Mouse (Mus musculus) CD4-positive helper T cell, adult 2 months (primary cell): ENCODE measurements around the gene Wnt3a.

Experiments
- DNase-seq: peaks from one replicate; pipeline ENCODE4 v3.0.0-alpha.2; 2012; ENCODE audit warnings: low read depth, missing footprints, low spot score

Wnt3a gene

DNA sequence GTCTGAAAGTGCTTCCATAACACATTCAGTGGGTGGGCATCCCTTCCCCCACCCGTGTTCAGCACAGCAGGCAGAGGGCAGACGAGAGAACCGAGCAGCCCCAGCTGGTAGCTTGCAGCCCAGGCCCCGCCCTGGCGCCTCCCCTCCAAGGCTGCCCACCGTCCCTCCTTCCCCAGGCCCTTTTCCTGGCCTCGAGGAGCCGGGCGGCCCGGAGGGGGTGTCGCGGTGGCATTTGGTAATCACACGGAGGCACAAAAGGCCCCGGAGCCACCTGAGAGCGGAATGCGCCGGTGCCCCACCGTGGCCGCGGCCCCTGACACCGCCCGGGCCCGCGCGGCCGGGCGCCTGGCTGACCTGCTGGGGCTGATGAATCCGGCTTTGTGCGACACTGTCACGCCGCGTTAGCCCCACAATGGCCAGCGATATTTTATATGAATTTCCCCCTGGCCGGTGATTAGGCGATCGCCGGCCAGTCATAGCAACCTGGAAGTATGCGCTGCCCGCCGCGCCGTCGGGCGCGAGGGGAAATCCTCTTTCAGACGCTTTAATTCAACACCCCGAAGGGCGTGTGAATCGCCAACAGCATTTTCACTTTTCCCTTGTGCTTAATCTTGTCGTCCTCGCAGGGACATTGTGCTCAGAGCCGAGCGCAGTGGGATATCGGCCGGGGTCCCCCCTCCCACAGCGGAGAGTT, 26.5 kb downstream of the Wnt3a start:
- no peak for DNase-seq

DNA sequence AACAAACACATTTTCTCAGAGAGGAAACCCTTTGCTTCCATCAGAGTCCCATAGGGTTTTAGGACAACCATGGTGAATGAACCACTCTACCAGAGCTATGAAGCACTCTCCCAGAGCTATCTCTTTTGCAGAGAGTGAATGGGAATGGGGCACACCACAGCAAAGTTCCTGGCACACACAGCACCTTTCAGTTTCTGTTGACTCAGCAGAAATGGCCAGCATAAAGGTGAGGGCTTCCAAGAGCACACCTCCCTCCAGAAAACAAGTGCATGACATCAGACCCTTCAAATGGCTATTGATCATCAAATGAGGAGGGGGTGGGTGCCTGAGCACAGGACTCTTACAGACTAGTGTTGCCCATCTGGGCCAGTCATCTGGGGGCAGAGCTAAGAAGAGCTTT, 28.2 kb downstream of the Wnt3a start:
- no peak for DNase-seq

DNA sequence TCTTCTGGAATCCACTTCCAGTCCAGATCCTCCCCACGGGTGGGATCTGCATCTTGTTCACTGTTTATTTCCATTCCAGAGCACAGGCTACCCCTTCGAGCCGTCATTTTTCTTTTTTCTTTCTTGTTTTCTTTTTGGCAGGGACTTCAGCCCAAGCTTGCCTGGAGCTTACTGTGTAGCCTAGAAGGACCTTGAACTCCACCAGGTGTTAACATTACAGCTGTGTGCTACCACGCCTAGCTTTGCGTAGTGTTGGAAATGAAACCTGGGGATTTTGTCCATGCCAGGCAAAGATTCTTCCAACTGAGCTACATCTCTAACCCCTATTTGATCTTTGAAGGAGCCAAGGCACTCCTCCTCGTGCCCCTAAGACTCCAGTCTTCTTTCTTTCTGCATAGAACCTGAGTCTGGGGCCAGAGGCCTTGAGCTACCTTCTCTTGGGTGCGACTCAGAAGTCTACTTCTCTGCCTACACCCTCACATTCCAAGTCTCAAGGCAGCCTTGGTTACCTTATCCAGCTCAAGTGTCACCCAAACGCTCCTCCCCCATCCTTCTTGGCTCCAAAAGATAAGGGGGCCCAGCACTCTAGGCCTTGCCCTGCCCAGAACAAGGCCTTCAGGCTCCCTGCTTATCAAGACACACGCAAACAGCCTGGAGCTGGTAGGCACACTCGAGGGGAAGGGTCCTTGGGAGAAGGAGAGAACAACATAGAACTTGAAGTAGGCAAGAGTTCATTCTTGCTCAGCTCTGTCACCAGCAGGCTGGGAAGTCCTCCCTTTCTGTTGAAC, 29.7 kb downstream of the Wnt3a start:
- DNase-seq = no peak

DNA sequence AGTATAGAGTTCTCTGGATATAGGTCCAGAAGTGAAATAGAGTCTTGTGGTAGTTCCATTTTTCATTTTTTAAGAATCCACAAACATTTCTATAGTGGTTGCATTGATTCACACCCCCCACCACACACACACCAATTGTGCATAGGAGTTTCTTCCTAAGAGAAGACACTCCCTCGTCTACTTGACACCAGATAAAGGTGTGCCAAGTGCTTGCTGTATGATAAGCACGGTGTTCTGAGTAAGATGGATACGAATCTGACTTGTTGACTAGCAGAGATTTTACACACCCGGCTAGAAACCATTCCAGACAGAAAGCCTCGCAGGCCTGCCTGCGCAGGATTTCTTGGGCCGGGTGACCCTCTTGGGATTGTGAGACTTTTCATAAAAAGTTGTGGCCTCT, 30.9 kb downstream of the Wnt3a start:
- no peak for DNase-seq

DNA sequence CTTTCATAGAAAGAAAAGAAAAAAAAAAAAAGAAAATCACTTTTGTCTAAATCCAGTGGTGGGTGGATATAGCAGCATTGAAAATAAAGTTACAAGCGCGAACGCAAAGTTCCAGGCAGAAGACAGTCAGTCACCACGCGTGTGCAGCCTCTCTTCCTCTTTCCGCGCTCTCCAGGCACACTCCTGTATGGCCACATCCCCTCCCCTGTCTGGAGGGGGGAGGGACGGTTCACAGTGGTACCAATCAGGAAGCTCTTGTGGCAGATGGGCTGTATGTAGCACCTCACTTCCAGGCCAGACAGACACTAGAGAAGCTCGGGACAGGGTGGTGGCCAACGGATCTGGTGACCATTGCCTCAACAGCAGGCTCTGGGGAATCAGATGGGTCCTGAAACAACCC, 42.5 kb downstream of the Wnt3a start:
- DNase-seq = no peak

DNA sequence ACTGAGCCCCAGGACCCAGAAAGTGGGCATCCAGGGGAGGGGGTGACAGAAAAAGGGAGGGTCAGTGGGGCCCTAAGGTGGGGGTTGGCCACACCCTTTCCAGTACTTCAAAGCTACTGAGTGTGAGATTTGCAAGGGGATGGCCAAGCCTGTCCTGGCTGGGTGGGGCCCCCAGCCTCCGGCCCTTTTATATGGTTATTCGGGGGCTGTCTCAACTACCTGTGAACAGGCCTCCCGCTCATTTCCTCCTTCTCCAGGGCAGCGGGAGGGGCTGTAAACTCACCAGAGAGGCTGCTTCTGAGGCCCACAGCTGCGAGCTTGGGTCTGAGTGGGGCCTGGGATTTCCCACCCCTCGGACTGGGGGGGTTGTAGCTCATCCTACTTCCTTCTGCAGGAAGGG, 46.7 kb downstream of the Wnt3a start:
- DNase-seq = no peak

DNA sequence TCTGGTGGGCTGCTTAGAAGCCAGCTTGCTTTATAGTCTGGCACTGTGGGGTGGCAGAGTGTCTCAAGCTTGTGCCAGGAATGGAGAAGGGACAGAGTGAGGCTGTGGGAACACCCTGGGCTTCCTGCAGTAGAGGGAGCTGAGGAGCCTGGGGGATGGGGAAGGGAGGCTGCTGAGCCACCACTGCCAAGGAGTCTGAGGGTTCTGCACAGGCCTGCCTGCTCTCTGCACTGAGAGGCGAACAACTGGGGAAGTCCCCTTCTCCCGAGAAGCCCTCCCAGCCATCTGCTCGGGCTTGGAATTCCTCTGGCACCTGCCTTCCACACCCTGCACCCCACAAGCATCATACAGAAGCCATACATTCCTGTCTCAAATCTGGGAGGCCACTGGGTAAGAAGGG, 48.7 kb downstream of the Wnt3a start:
- no peak for DNase-seq

DNA sequence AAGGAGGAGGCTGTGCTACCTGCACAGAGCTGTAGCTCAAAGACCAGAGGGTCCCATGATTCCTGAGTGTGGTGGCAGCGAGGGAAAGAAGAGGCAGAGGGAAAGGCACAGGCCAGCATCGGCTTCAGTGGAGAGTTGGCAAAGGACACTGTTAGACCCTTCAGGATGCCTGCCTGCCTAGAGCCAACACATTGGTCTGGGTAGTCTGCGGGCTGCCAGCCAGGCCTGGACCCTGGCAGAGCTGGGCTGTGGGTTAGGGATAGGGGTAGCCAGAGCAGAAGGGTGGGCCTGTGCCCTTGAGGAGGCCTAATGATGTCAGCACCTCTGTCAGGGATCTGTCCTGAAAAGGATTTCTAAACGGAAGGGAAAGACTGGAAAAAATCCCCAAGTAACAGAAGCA, 50.8 kb downstream of the Wnt3a start:
- DNase-seq = no peak

DNA sequence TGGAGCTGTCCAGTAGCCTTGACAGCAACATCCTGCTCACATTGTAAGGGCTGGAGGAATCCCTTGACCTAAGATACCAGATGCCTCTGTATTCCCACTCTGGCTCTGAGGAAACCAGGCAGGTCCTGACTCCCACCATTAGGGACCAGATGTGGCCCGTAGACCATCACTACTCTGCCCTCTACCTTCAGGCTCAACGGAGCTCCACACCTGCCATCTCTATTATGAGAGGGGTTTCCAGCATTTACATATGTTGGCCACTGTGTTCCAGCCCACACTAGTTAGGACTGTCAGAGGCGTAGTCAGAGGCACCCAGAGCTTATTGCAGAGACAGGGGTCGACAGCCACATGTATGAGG, 51.1 kb downstream of the Wnt3a start:
- no peak for DNase-seq

DNA sequence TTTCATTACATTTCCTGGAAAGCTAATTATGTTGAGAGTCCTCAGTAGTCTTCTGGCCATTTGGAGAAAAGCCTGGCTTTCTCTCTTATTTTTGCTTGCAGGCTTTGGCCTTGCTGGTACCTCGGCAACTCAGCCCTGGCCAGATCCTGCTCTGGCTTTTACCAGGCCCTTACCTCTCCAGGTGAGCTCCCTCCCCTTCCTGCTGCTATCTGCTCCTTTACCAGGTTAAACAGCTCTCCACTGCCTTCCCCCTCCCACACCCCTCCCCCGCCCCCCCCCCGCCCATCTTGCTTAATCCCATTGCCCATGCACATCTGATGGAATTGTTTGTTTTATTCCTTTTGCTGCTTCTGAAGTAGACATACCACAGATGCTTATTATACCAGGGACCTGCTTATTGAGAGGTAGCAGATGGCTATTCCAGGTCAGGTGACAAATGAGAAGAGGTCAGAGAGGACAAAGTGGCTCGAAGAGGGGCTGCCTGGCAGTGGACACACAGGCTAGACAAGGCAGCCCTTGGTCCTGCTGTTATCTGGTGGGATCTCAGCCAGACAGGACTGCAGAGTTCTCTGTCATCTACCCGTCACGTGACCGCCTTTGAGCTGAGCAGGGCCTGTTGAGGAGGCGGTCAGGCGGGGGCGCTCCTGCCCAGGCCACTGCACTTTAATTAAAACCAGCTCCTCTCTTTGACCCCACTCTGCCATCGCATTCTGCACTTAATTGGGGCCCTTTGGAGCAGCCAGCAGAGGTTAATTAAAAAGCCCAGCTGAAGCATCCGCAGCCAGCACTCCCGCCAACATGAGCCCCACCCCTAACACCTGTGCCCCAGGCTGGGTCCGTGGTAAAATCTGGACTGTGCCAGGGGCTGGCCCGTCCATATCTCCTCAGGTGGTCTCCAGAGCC, 51.8 kb downstream of the Wnt3a start:
- DNase-seq = peak; percentile 33

DNA sequence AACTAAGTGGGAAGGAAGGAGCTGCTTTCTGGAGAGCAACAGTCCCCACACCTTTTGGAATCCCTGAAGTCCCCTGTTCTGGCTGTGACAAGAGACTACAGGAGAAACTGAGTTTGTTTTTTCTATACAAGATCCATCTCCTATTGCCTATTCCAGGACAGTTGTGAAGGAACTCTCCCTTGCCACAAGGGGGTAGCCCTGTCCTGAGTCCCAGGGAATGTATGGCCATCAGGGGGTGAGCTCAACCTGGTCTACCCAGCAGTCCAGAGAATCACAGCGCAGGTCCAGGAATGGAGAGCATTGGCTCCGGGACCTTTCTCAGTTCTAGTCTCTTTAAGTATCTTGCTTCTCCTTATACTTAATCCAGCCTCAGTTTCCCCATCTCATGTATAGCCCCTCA, 57.8 kb downstream of the Wnt3a start:
- DNase-seq = no peak

DNA sequence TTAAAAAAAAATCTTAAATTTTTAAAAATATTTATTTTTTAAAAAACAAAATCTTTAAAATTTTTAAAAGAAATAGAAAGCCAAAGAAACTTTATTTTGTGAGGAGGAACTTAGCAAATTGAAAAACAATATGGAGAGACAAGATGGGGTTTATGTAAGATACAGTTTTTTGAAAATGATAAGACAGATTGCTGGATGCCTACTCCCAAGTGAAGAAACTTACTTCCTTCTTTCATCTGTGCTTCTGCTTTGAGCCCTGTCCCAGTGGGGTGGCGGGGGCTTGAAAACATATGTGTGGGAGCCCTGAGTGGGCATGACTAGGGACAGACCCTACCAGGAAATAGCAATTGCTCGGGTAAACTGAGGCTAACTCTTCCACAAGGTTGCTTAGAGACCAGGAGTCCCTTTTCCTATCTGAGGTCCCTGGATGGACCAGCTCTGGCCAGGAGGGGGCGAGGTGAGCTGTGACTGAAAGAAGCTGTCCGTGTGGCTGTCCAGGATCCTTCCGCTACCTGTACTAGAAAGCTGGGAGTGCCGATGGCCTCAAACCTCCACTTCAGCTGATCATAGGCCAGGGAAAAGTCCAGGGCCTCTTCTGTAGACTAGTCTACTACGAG, 60.3 kb downstream of the Wnt3a start:
- DNase-seq = peak; percentile 62

DNA sequence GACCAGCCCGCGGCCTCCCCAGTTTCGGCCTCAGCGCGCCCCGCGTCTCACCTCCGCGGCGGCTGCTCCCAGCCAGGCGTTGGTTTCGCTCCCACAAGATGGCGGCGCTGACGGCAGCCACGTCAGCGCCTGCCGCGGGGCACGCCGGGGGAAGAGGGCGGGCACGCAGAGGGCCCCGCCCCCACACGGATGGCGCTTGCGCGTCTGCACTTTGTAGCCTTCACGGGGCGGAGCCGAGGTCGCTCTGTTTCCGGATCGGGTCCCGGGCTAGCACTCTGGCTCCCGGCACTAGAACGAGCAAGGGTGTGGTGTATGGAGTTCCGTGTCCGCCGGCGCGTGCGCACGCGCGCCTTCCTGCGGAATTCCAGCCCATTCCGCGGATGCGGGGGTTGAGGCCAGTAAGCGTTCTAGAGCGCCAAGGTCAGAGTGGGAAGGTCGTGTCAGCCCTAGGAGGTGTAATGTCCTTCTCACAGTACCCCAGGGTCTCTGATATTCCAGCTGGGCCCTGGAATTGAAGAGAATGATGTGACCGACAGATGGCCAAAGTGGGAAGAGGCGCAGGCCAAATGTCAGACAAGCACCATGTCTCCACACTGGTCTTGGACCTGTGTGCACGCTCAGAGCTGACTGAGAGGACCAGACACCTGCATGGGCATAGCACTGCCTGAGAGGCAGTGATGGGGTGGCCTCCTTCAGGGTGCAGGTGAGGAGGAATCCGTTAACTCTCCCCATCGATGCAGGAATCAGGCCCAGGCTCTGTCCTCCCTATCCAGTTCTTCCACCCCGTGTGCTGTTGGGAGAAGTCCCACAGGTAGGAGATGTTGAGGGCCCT, 62.2 kb downstream of the Wnt3a start, which contains the start of gene Arf1:
Gene Arf1, minus strand, starts transcription at position 149 of the 832 bp plus-strand sequence.
- peak; percentile 97 for DNase-seq

DNA sequence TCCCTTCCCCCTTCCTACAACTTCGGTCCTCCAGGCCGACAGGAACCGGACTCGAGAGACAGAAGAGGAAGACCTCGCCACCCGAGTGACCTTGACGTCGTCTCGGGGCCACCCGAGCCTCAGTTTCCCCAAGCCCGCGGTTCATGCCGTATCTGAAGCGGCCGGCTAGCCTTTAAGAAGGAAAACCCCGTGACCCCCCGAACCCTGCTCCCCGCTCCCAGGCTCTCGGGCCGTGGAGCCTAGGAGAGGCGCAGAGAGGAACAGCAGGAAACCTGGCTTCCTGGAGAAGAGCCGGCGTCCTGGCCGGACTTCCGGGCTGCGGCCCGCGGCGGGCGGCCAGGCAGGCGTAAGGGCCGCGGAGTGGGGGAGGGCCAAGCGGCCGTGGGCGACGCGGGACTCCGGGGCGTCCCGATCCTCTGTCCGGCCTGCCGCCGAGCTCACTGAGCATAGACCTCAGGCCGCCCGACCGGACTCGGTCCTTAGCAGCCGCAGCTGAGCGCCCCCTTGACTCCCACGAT, 62.9 kb downstream of the Wnt3a start:
- no peak for DNase-seq

DNA sequence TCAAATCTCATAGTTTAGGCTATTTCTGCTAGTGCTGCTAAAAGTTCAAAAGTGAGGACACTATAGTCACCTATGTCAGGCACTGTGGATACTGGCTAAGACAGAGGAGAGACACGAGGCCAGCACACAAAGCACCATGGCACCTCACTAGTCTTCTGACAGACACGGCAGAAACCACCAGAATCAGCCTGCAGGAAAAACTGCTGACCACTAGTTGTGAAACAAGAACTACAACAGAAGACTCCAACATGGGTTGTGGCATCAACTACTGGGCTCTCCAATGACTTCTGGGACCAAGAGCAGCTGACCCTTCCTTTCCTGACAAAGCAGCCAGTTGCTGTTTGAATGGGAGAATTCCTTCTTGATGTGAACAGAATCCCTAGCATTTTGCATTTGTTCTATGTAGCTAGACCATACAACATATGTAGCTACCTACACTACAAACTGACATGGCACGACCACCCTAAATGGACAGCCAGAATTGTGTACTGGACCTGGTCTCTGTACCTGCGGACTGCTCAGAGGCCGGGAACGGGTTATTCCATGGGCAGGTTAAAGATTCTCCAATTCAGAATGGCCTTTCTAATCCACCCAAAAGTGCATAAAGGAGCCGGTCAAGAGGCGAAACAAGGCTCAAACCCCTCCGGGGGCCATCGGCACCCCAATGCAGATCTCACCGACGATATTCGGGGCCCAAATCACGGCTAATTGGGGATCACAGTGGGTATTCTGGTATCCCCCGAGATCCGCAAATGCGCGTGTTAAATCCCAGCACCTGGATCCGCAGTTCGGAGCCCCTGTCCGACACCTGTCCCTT, 63.6 kb downstream of the Wnt3a start:
- peak; percentile 34 for DNase-seq

DNA sequence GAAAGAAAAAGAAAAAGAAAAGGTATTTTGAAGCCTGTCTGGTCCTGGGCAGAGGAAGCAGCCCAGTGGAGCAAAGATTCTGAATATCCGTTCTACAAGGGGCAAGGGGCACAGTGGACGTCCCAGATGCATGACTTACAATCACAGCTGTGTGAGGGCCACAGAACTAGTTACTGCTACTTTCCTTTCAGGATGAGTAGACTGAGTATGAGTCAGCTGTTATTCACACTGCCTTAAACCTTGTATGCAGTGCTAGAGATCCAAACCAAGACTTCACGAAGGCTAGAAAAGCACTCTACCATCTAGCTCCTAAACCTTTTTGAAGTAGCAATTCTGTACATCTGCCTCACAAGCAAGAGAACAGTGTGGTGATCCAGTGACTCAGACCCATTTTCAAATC, 64.3 kb downstream of the Wnt3a start:
- DNase-seq = peak; percentile 53

DNA sequence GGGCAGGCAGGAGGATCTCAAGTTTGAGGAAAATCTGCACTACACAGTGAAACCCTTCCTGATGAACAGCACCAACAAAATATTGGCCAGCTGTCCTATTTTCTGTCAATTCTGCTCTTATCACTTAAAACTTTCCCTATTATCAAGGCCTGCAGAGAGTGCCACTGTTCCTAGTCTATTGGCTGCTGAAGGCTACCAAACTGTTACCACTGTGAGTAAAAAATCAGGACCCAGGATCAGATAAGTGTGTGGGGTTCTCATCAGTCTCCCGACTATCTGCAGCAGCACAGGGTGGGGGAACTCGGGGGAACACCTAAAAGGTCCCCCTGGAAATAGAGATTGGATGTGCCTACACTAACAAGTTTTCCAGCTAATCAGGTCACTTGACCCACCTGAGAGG, 65.4 kb downstream of the Wnt3a start:
- no peak for DNase-seq

DNA sequence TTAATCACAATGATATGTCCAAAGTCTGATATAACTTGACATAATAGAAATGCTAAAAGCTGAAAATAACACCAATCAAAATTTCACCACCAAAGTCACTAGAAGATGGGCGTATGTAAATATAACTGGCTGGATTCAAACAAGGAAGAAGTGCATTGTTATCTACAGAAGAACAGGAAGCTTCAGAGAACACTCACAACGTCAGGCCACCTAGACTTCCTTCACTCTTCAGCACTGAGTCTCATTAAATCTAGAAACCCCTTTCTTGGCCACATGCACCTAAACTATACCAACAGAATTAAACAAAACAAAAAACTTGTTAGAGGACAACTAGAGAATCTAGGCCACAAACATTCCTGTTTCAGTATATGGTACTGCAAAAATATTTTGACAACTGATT, 66.1 kb downstream of the Wnt3a start:
- peak; percentile 37 for DNase-seq

DNA sequence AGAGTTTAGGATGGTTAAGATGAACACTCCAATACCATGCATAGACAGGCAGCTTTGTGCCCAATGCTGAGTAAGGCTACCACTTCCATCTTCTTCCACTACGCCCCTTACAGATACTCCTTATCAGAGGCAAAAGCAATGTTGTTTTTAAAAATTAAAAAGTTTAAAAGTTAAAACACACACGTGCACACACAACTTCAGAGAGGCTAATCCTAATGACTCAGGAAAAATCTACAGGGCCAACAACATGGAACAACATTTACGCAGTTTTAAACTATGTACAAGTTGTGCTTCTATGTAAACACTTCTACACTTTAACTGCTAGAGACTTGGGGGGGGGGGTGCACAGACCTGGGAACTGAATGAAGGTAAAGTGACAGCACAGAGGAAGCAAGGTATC, 66.5 kb downstream of the Wnt3a start:
- no peak for DNase-seq

DNA sequence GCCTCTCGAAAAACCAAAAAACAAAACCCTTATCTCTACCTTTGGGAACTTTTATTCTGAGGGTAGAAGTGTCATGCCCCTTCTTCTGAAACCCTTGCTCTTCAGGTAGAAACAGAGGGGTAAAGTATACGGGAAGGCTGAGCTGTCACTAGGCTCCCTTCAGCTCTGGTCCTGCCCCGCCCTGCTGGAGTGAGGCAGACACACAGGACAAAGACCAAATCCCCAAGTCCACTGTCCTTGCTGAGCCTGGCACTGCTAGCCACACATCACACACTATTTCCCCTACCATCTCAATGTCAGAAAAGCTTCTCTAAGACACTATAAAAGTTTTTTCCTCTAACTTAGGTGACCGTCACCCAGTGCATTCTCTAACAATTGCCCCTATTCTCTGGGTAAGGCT, 68.2 kb downstream of the Wnt3a start:
- no peak for DNase-seq
